Mouse (Mus musculus): Measurements from ENCODE around the gene Gm28051.

The Gm28051 gene

DNA sequence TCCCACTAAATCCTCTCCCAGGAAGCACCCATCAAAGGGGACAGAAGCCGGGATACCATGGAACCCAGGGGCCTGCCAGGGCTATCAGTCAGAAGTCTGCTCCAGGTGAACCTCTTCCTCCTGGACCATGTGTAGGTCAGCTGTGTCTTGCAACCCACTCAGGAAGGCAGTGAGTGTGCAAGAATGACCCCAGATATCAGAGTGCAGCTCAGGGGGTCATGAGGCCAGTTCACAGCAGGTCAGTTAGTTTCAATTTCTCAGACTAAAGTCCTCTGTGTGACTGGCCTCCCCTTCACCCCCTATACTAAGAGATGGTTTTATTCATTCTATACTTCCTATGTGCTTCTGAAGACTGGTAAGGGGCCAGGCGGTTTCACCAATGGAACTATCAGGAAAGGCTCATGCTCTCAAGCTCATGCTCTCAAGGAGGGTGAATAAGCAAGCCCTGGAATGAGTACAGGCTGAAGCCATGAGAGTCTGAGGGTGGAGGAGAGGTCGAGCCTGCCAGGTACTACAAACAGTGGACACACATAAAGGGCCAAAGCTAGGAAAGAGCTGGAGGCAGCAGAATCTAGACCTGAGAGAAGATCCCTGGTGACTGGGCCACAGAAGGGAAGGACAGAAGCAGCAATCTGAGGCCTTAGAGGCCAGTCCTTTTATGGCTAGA lies 72.7 kb downstream of the Gm28051 start:
- no peak for DNase-seq (ENCODE audit: low read depth, low spot score)

DNA sequence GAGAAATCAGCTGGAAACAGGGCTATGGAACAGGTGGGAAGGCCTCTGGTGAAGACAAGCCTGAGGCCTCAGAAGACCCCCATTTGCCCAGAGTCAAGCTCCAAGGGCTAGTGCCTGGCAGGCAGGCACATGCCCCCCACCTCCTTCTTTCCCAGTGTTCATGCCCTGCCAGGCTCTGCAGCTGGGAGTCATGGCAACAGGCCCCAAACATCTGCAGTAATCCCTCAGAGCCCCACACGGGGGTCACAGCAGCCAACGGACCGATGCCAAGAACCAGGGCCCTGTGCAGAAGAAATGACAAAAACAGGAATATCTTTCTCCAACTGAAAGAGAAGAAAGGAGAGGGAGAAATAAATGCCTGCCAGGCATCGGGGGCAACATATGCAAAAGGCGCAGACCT lies 73.6 kb downstream of the Gm28051 start:
- DNase-seq (ENCODE audit: low read depth, low spot score): no peak

DNA sequence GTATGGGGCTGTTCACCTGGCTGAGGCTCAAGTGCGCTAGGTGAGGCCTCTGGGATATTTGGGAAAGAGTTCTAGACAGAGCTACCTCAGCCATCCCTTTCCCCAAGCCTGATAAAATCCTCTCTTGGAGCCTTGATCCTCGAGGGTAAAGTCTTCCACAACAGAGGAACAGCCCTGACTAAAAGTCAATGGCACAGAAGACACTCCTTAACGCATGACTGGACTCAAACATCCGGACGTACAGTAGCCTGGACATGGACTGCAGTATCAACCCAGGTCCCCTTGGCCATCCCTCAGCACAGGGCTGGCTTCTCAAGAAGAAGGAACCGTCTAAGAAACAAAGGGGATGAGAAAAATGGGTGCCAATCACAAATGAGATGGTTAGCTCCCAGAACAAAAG lies 74.1 kb downstream of the Gm28051 start:
- DNase-seq (ENCODE audit: low read depth, low spot score): no peak

DNA sequence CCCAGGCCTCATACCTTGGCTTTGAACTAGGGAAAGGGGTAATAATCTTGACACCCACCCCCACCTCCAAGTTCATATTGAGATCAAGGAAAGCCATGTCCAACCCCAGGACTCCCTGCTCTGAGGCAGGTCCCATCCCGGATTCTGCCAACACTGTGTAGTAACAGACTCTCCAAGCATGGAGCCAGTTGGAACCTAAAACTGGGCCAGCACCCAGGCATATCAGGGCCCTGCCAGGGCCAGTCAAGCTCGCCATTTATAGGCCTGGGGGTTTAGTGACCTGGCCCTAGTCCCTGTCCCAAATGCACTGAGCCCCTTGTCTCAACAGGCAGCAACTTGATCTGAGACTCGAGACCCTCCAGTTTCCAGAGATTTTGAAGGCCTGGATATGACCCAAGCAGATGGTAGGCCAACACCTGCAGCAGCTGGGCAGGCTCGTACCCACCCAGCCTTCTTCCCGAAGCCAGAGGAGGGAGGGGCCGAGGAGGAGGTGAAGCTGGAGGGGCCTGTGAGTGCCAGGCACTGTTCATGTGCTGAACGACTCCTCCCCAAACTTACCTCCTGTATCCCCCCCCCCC lies 74.8 kb downstream of the Gm28051 start:
- no peak for DNase-seq (ENCODE audit: low read depth, low spot score)

DNA sequence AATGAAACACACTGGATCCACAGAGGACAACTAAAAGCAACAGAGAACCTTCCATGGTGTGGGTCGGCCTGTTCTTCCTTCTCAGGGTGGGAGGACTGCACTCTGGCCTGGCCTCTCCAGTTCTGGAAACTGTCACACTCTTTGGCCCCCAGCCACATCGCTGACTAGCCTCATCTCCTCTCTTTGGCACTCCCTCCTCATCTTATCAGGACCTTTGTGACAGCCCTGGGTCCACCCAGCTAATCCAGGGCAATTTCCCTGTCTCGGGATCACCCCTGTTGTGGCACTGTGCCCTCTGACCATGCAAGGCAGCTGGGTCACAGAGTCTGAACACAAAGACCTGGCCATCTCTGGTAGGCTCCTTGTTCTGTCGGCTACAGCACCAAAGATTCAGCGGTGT lies 75.5 kb downstream of the Gm28051 start:
- DNase-seq (ENCODE audit: low read depth, low spot score): no peak

DNA sequence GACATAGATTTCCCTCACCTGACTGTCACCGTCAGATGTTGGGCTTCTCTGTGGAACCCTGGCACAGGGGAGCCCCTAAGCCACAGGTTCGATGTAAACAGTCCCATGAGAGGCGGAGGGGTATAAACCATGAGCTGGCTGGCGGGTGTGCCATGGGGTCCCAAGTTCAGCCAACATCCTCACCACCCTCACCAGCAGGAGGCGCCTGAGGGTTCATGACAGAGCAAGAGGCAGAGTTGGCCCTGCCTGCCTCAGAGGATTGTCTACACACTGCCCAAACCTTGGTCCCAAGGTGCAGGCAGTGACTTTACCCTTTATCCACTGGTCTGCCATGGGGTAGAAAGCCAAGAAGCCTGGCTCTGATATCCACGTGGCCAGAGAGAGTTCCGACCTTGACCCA lies 76.0 kb downstream of the Gm28051 start:
- DNase-seq (ENCODE audit: low read depth, low spot score): no peak

DNA sequence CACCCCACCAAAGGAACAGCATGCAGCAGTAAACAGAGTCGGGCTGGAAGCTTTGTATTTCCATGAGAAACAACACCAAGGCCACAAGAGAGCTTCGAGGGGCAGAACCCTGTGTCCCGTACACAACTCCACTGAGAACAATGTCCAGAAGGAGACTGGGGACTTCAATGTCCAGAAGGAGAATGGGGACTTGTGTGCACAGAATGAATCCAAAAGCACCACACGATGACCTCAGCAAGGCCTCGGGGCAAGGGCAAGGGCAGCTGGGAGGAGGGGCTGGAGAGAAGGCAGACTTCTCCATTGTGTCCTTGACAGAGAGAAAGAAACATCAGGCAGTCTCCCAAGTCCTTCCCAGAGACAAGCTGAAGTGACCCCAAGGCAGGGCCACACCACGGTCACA lies 78.7 kb downstream of the Gm28051 start:
- no peak for DNase-seq (ENCODE audit: low read depth, low spot score)

DNA sequence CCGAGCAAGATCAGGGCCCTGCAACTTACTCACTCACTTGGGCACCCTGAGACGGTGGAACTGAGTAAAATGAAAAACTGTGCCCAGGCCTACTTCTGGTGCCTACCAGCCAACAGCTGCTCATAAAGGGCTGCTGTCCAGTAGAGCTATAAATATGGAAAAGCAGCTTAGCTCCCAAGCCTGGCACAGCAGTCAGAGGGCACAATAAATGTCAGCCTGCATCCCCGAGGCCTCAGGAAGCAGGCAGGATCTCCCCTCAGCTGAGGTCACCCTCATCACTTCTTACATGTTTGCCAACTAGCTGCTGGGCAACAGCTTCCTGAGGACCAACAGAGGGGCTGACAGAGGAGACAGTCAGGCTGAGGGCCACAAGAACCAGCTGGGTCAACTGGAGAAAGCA lies 80.5 kb downstream of the Gm28051 start:
- no peak for DNase-seq (ENCODE audit: low read depth, low spot score)

DNA sequence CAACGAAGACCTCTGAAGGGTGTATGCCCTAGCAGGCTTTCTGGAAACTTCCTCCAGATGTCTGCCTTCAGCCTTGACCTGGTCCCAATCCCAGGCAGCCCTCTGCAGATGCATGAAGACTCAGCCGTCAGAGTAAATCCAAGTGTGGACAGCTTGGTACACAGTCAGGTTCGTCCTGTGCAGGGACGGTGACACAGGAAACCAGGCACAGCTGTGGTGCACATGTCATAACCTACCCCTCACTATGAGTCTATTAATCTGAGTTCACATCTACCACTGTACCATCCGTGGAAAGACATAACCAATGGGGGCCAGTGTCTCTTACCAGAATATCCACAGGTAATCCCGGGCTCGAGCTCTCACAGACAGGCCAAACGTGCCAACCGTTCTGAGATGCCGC lies 83.0 kb downstream of the Gm28051 start:
- DNase-seq (ENCODE audit: low read depth, low spot score): no peak

DNA sequence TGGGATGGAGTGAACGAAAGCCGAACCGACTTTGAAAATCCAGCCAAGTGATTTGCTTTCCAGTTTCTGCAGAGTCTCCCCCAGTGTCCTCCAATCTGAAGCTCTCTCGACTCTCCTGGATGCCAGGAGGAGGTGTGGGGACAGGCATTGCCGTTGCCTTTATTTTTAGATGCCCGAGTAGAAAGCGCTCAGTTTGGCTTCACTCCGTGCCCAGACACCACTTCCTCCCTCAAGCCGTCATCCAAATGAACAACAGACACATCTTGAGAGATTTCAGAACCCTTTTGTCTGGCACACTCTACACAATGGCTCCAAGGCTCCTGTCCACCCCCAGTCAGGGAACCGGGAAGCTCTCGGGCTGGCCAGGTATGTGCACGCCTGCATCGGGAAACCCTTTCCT lies 83.4 kb downstream of the Gm28051 start:
- no peak for DNase-seq (ENCODE audit: low read depth, low spot score)

DNA sequence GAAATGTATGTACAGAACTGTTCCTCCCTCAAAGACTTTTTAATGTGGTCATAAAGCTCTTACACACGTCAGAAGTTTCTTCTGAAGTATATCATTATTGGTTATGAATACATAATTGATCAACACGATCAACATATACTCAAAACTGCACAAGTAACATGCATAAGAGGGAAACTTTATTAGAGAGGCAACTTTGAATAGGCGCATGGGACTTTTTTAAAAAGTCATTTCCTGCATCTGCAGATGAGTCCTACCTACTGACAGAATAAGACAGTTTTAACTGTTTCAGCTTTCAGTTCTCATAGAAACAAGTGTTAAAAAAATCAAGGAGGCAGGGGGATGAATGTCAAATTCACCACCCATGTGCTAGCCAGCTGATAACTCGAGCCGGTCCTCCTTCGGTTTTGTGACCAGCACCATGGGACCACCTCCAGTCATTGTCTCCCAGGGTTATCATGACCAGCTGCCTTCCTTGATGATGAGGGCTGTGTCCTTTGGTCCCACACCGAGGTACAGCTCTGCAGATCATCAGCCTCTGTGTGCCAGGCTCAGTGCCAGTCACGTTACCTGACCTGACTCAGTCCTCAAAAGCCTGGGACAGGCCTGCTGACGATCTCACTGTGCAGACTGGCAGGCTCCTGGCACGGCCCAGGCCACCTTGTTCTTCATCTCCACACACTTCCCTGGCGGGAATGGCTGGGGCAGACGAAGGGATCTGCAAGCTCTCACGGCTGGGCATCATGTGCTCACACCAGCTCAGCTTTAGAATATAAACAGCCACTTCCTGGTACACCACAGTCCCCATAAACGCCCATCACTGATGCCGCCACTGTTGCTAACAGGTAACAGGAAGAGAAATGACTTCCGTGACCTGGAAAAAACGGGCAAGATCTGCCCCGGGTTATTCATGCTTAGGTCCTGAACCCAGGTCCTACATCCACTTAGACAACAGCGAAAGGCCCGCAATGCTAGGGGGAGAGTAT lies 84.4 kb downstream of the Gm28051 start:
- DNase-seq (ENCODE audit: low read depth, low spot score): no peak

DNA sequence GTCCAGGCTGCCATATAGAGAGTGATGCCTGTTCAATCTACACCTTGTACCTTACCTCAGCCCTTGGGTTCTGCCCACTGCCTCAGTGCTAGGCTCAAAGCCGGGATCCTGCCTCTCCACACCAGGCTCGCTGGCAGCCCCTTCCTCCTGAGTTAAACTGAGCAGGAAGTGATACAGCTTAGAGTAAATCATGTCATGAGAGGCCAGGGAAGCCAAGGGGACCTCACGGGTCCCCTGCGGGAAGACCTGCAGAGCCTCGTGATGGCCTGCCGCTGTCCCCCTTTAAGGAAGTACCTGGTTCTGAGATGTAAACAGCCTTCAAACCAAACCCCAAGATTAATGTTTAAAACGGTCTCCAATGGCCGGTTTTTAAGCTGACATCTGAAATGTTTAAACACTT lies 85.4 kb downstream of the Gm28051 start:
- no peak for DNase-seq (ENCODE audit: low read depth, low spot score)

DNA sequence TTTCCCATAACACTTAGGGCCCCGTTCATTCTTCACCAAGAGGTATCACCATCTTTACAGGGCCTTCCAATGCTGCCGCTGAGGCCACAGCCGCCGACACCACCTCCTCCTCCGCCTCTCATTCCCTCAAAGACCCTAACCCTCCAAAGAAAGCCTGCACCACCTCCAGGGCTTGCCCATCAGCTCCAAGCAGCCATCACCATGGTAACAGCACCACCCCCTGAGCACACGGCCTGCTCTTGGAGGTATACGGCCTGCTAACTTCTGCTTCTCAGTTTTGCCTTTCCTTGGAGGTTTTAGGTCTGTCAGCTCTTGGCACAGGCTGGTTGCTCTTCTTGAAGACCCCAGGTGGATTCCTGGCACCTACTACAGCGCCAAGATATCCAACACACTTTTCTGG lies 86.7 kb downstream of the Gm28051 start:
- no peak for DNase-seq (ENCODE audit: low read depth, low spot score)
